Mouse (Mus musculus) neural tube, embryonic 15.5 days (tissue): ENCODE results near the gene Pfdn4. TPM values are rescaled to one million over a fixed set of nuclear protein-coding genes. Genes with fewer than 3 reads are reported as not detected.

ENCODE experiments used
- ATAC-seq: fragments of 200-750 bp; cut with Nextera tagmentation; 2 replicates; pipeline ENCODE4 v1.8.0; 2017; ENCODE audit warnings: mild to moderate bottlenecking, moderate TSS enrichment, moderate library complexity; ENCODE audit not compliant: low FRiP score
- H3K27ac ChIP-seq: fragments of 300-500 bp; sonication (generic); replicated peaks from 2 replicates; pipeline ENCODE4 v1.5.1; 2015; ENCODE audit warnings: mild to moderate bottlenecking, inconsistent platforms
- H3K27me3 ChIP-seq: fragments of 300-500 bp; sonication (generic); replicated peaks from 2 replicates; pipeline ENCODE4 v1.6.1; 2015; ENCODE audit warnings: inconsistent platforms
- H3K36me3 ChIP-seq: fragments of 300-500 bp; sonication (generic); 2 replicates; pipeline ENCODE4 v1.6.1; 2015; ENCODE audit warnings: inconsistent platforms
- H3K4me1 ChIP-seq: fragments of 300-500 bp; sonication (generic); 2 replicates; pipeline ENCODE4 v1.6.1; 2015; ENCODE audit warnings: inconsistent platforms
- H3K4me2 ChIP-seq: fragments of 300-500 bp; sonication (generic); 2 replicates; pipeline ENCODE4 v1.6.1; 2015; ENCODE audit warnings: inconsistent platforms, mild to moderate bottlenecking, moderate library complexity
- H3K4me3 ChIP-seq: fragments of 300-500 bp; sonication (generic); replicated peaks from 2 replicates; pipeline ENCODE4 v1.5.1; 2015; ENCODE audit warnings: mild to moderate bottlenecking, inconsistent platforms
- H3K9ac ChIP-seq: fragments of 300-500 bp; sonication (generic); replicated peaks from 2 replicates; pipeline ENCODE4 v1.6.1; 2015; ENCODE audit warnings: mild to moderate bottlenecking, inconsistent platforms
- H3K9me3 ChIP-seq: fragments of 300-500 bp; sonication (generic); replicated peaks from 2 replicates; pipeline ENCODE4 v1.6.1; 2016; ENCODE audit warnings: inconsistent platforms
- WGBS: fragments of 180-500 bp; shearing (Covaris S2); methylation state at CpG from one replicate; pipeline ENCODE4 v1.1.7; 2015; ENCODE audit warnings: mixed read lengths; 5-methylcytosine and 5-hydroxymethylcytosine counted together
- polyA plus RNA-seq: library from polyadenylated mRNA; unstranded; fragments of >200 nt; fragmentation: Nextera tagmentation; extraction: Ambion mirVana; gene quantifications from 2 replicates; pipeline ENCODE4 v1.2.1, GENCODE M21; 2015

Gene Pfdn4
- polyA plus RNA-seq, 1 experiment from 2014 or later = 142 TPM

GRCm38 (mm10) chr2:170498011-170498410, 1.8 kb downstream of the Pfdn4 start:
- H3K36me3 ChIP-seq = no peaks in the 10 kb centered on the region
- H3K4me3 ChIP-seq = no peak overlapping the region
- ATAC-seq = no peak
- 23% methylated on average over 8 of the region's 8 CpGs for WGBS
- H3K9me3 ChIP-seq = no peaks in the 10 kb centered on the region
- peaks cover 17% of the 10 kb centered on the region for H3K4me1 ChIP-seq
- no peak overlapping the region for H3K9ac ChIP-seq
- H3K4me2 ChIP-seq = no peak overlapping the region
- H3K27ac ChIP-seq = no peak overlapping the region
- H3K27me3 ChIP-seq = peaks cover 68% of the 10 kb centered on the region

GRCm38 (mm10) chr2:170503343-170503742, 7.1 kb downstream of the Pfdn4 start:
- Histone ChIP-seq H3K27ac (no peak overlapping the region), H3K4me2 (no peak overlapping the region), H3K9ac (no peak overlapping the region), H3K27me3 (peaks cover 26% of the 10 kb centered on the region), H3K36me3 (no peaks in the 10 kb centered on the region), H3K9me3 (no peaks in the 10 kb centered on the region), H3K4me1 (peaks cover 6% of the 10 kb centered on the region), H3K4me3 (no peak overlapping the region)
- WGBS = 72% methylated on average over 8 of the region's 8 CpGs
- ATAC-seq = no peak

- H3K4me3 ChIP-seq = no peak overlapping the region
- H3K9me3 ChIP-seq = no peaks in the 10 kb centered on the region
- ATAC-seq = no peak
- 31% methylated on average over 4 of the region's 4 CpGs for WGBS
- peaks cover 12% of the 10 kb centered on the region for H3K4me1 ChIP-seq
- no peak overlapping the region for H3K4me2 ChIP-seq
- no peak overlapping the region for H3K9ac ChIP-seq
- peaks cover 19% of the 10 kb centered on the region for H3K27me3 ChIP-seq
- H3K36me3 ChIP-seq = no peaks in the 10 kb centered on the region
- no peak overlapping the region for H3K27ac ChIP-seq
These were observed 7.8 kb downstream of the Pfdn4 start for GRCm38 (mm10) chr2:170503983-170504382.

- Histone ChIP-seq H3K9me3 (no peaks in the 10 kb centered on the region), H3K36me3 (no peaks in the 10 kb centered on the region), H3K27ac (no peak overlapping the region), H3K4me2 (no peak overlapping the region), H3K9ac (no peak overlapping the region), H3K4me1 (peaks cover 24% of the 10 kb centered on the region), H3K27me3 (peaks cover 5% of the 10 kb centered on the region; the same call in 1 of the 2 replicates), H3K4me3 (no peak overlapping the region)
- peak; percentile 54 for ATAC-seq
- 8% methylated on average over 10 of the region's 10 CpGs for WGBS
These were observed 11.5 kb downstream of the Pfdn4 start for GRCm38 (mm10) chr2:170507734-170508133.

GRCm38 (mm10) chr2:170508821-170509220, 12.6 kb downstream of the Pfdn4 start:
- Histone ChIP-seq H3K9me3 (no peaks in the 10 kb centered on the region), H3K27ac (no peak overlapping the region), H3K4me3 (peak overlapping the region; percentile 29), H3K9ac (peak overlapping the region; percentile 27; the same call in 1 of the 2 replicates), H3K36me3 (no peaks in the 10 kb centered on the region), H3K4me2 (peak overlapping the region; percentile 59), H3K4me1 (peaks cover 35% of the 10 kb centered on the region), H3K27me3 (no peaks in the 10 kb centered on the region)
- ATAC-seq = peak; percentile 13; the same call in 1 of the 2 replicates
- 3% methylated on average over 12 of the region's 12 CpGs for WGBS

GRCm38 (mm10) chr2:170511073-170511891, 15.1 kb downstream of the Pfdn4 start:
- peak; percentile 64 for ATAC-seq
- peaks cover 36% of the 10 kb centered on the region for H3K4me1 ChIP-seq
- peak overlapping the region; percentile 95 for H3K4me3 ChIP-seq
- no peaks in the 10 kb centered on the region for H3K9me3 ChIP-seq
- peak overlapping the region; percentile 74 for H3K4me2 ChIP-seq
- under 1% methylated on average over 59 of the region's 69 CpGs for WGBS
- H3K27ac ChIP-seq = peak overlapping the region; percentile 88
- H3K9ac ChIP-seq = peak overlapping the region; percentile 95
- no peaks in the 10 kb centered on the region for H3K27me3 ChIP-seq
- H3K36me3 ChIP-seq = 0 out of 2 replicates have a peak, but pooled peaks cover 5% of the 10 kb centered on the region

DNA sequence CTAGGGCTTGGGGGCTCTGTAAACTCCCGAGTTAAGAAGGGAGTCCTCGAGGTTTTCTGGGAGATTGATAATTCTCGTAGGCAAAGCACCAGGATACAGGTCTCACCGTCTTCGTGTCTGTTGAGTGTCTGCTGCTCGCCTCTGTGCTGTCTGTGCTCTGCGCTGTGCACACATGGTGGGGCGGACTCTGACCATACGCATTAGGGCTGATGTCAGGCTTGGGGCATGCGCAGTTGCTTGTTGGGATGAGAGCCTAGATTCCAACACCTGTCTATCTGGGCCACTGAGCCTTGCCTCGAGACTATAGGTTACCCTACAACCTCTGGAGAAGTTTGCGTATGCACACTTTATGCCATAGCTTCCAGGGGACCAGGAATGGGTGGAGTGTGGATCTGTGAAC, 17.5 kb downstream of the Pfdn4 start:
- Histone ChIP-seq H3K4me3 (no peak overlapping the region), H3K4me2 (no peak overlapping the region), H3K4me1 (peaks cover 26% of the 10 kb centered on the region), H3K9me3 (no peaks in the 10 kb centered on the region), H3K9ac (no peak overlapping the region), H3K27ac (no peak overlapping the region), H3K36me3 (peaks cover 28% of the 10 kb centered on the region), H3K27me3 (no peaks in the 10 kb centered on the region)
- 94% methylated on average over 12 of the region's 12 CpGs for whole genome bisulfite sequencing
- ATAC-seq = no peak

DNA sequence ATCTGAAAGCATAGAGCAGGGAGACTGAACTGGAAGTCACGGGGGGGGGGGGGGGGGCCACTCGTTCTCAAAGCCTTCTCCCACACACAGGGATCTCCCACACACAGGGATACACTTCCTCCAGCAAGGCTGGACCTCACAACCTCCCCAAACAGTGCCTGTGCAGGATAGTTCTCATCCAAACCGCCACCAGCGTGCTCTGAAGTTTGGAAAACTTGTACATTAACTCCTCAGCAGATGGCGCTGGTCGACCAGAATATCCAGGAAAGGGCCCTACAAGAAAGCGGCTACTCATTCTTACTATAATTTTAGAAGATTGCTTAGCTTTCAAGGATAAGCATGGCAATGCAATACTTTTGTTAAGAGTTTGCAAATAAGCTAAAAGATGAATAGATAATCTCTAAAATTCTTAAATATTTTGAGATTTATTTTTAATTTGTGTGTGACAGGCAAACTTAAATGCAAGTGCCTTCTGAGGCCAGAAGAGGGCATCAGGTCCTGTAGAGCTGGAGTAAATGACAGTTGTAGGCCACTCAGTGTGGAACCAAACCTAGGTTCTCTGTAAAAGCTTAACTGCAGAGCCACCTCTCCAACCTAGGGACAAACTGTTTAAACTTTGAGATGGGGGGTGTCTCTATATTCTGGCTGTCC, 24.2 kb downstream of the Pfdn4 start:
- Histone ChIP-seq H3K27ac (no peak overlapping the region), H3K4me2 (no peak overlapping the region), H3K9me3 (no peaks in the 10 kb centered on the region), H3K4me3 (no peak overlapping the region), H3K27me3 (no peaks in the 10 kb centered on the region), H3K36me3 (peaks cover 37% of the 10 kb centered on the region), H3K9ac (no peak overlapping the region), H3K4me1 (no peaks in the 10 kb centered on the region)
- ATAC-seq = peak; percentile 74; the same call in 1 of the 2 replicates
- 6% methylated on average over 7 of the region's 7 CpGs for WGBS

GRCm38 (mm10) chr2:170526513-170526912, 30.3 kb downstream of the Pfdn4 start:
- Histone ChIP-seq H3K9ac (no peak overlapping the region), H3K4me3 (no peak overlapping the region), H3K36me3 (no peaks in the 10 kb centered on the region), H3K4me2 (no peak overlapping the region), H3K9me3 (no peaks in the 10 kb centered on the region), H3K4me1 (0 out of 2 replicates have a peak, but pooled peaks cover 2% of the 10 kb centered on the region), H3K27ac (no peak overlapping the region), H3K27me3 (no peaks in the 10 kb centered on the region)
- 93% methylated on average over 8 of the region's 8 CpGs for WGBS
- ATAC-seq = no peak

GRCm38 (mm10) chr2:170528061-170528460, 31.8 kb downstream of the Pfdn4 start:
- Histone ChIP-seq H3K4me3 (no peak overlapping the region), H3K36me3 (no peaks in the 10 kb centered on the region), H3K27me3 (no peaks in the 10 kb centered on the region), H3K4me1 (0 out of 2 replicates have a peak, but pooled peaks cover 2% of the 10 kb centered on the region), H3K27ac (no peak overlapping the region), H3K4me2 (no peak overlapping the region), H3K9me3 (no peaks in the 10 kb centered on the region), H3K9ac (no peak overlapping the region)
- 79% methylated on average over 16 of the region's 16 CpGs for WGBS
- ATAC-seq = no peak

- Histone ChIP-seq H3K9ac (no peak overlapping the region), H3K4me2 (no peak overlapping the region), H3K9me3 (no peaks in the 10 kb centered on the region), H3K27me3 (no peaks in the 10 kb centered on the region), H3K27ac (no peak overlapping the region), H3K36me3 (no peaks in the 10 kb centered on the region), H3K4me3 (no peak overlapping the region), H3K4me1 (0 out of 2 replicates have a peak, but pooled peaks cover 2% of the 10 kb centered on the region)
- ATAC-seq = no peak
- WGBS = 83% methylated on average over 7 of the region's 7 CpGs
These were observed 33.5 kb downstream of the Pfdn4 start for GRCm38 (mm10) chr2:170529766-170530165.

- Histone ChIP-seq H3K27me3 (no peaks in the 10 kb centered on the region), H3K27ac (no peak overlapping the region), H3K36me3 (no peaks in the 10 kb centered on the region), H3K4me1 (0 out of 2 replicates have a peak, but pooled peaks cover 2% of the 10 kb centered on the region), H3K4me3 (no peak overlapping the region), H3K9ac (no peak overlapping the region), H3K9me3 (no peaks in the 10 kb centered on the region), H3K4me2 (no peak overlapping the region)
- no peak for ATAC-seq
- 94% methylated on average over 3 of the region's 3 CpGs for WGBS
These were observed 34.0 kb downstream of the Pfdn4 start for GRCm38 (mm10) chr2:170530256-170530655.
